Mouse (Mus musculus) adrenal gland (tissue): Measurements from ENCODE around the gene Dusp5.

Experiments used
- intact Hi-C: fragments of 180-260 bp; cut with DNase I; formaldehyde crosslinking; loops from one replicate; pipeline ENCODE4 v1.15.1; 2025

Gene Dusp5

GRCm38 (mm10) chr19:53517370-53518096 is 11.4 kb upstream of the Dusp5 start:
- intact Hi-C loops, result no loop called here

GRCm38 (mm10) chr19:53519549-53519948 is 9.4 kb upstream of the Dusp5 start:
- intact Hi-C loops, result no loop called here

- intact Hi-C loops, result no loop called here
These were observed 8.9 kb upstream of the Dusp5 start for GRCm38 (mm10) chr19:53519981-53520380.

- intact Hi-C loops, result no loop called here
These were observed 7.6 kb upstream of the Dusp5 start for GRCm38 (mm10) chr19:53521137-53521795.

- intact Hi-C loops, result loop anchor here (5.0 kb wide), 1 partner anchor 50 kb away; no protein-coding TSS in a partner anchor
These were observed 1.4 kb upstream of the Dusp5 start for GRCm38 (mm10) chr19:53527480-53527879.

GRCm38 (mm10) chr19:53528131-53528621 is 733 bp upstream of the Dusp5 start:
- intact Hi-C loops, result loop anchor here (5.0 kb wide), 1 partner anchor 49 kb away; no protein-coding TSS in a partner anchor

GRCm38 (mm10) chr19:53529455-53529704 is 471 bp downstream of the Dusp5 start:
- intact Hi-C loops, result loop anchor here (5.0 kb wide), 1 partner anchor 48 kb away; no protein-coding TSS in a partner anchor

- intact Hi-C loops, result loop anchor here (5.0 kb wide), 1 partner anchor 47 kb away; no protein-coding TSS in a partner anchor
These were observed 1.0 kb downstream of the Dusp5 start for GRCm38 (mm10) chr19:53529705-53530562.

GRCm38 (mm10) chr19:53531416-53531815 is 2.5 kb downstream of the Dusp5 start:
- intact Hi-C loops, result no loop called here

- intact Hi-C loops, result no loop called here
These were observed 3.1 kb downstream of the Dusp5 start for GRCm38 (mm10) chr19:53532021-53532420.

GRCm38 (mm10) chr19:53532676-53533075 is 3.8 kb downstream of the Dusp5 start:
- intact Hi-C loops, result no loop called here

GRCm38 (mm10) chr19:53533236-53533635 is 4.3 kb downstream of the Dusp5 start:
- intact Hi-C loops, result no loop called here

- intact Hi-C loops, result no loop called here
These were observed 5.1 kb downstream of the Dusp5 start for GRCm38 (mm10) chr19:53533810-53534601.

GRCm38 (mm10) chr19:53534757-53535410 is 6.0 kb downstream of the Dusp5 start:
- intact Hi-C loops, result no loop called here

GRCm38 (mm10) chr19:53535421-53535820 is 6.5 kb downstream of the Dusp5 start:
- intact Hi-C loops, result no loop called here

- intact Hi-C loops, result no loop called here
These were observed 7.3 kb downstream of the Dusp5 start for GRCm38 (mm10) chr19:53536251-53536650.

- intact Hi-C loops, result no loop called here
These were observed 8.1 kb downstream of the Dusp5 start for GRCm38 (mm10) chr19:53536731-53537666.

- intact Hi-C loops, result no loop called here
These were observed 9.1 kb downstream of the Dusp5 start for GRCm38 (mm10) chr19:53538024-53538423.

GRCm38 (mm10) chr19:53538796-53539195 is 9.9 kb downstream of the Dusp5 start:
- intact Hi-C loops, result no loop called here
